Mouse (Mus musculus): ENCODE results near the gene Stat4.

Gene Stat4

DNA sequence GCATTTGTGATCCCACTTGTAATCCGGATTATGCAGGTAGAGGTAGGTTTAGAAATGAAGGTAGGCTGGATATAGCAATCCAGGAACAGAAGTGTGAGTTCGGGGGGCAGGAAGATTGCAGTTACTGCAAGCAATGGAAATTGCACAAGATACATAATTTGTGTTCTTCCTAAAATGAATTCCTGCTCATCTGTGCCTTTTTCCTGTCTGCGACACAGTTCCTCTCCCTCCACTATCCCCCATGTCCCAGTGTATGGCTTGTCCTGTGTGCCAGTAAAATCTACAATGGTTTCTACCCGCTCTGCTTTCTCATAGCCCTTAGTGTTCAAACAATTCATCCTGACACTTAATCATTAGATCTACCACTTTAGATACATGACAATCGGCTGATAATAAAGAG lies 41.7 kb downstream of the Stat4 start:
- no peak for DNase-seq (ENCODE audit: low read depth, low spot score)

DNA sequence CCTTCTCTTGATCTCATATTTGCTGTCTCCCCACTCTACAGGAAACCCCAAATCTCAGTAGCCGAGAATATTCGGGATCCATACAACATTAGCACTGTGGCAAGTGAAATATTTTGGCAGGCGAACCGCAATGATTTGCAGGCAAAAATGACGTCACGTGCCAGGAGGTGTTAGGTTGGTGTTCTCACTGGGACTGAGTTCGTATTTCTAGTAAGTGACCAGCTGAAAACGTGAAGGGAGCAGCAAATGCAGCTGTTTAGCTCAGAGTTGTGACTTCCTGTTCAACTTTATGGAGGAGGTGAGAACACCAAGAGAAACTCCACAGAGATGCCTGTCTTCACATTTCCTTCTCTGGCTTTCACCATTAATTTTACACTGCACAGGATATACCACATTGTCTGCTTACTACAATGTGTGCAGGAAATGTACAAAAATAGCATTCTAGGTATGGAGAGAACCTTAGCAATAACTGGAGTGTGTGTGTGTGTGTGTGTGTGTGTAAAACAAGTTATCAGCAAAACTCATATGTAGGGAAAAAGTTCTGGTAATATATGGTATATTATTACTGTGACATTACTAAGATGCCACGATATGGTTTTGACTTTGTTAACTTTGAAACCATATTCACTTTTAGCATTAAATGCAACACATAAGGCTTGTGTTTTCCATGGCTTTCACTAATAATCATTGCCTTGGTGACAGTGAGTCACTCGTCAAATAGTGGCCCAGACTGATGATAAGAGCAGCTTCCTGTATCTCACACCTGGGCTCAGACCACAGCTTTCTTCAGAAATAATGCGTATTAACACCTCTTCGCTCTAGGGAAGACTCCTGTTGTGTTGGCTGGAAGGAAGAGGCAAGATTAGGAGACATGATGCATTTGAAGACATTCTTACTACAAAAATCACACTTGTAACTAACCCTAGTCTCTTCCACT lies 48.1 kb downstream of the Stat4 start:
- DNase-seq (ENCODE audit: low read depth, low spot score): no peak

DNA sequence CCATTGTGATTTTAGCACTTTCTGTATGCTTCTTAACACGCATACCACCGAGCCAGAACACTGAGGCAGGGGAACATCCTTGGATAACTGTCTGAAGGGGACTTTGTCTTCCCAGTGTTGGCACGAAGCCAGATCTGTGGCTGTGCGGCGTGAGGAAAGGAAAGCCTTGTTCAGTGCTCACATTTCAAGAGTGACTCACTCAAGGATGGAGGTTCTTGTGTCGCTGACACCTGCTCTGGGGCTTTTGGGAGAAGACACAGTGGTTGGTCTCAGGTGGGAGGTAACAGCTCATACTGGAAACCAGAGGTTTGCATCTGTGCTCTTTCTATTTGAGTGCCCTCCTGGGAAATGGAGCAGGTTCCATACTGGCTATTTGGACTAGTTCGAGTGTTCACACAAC lies 52.2 kb downstream of the Stat4 start:
- no peak for DNase-seq (ENCODE audit: low read depth, low spot score)

DNA sequence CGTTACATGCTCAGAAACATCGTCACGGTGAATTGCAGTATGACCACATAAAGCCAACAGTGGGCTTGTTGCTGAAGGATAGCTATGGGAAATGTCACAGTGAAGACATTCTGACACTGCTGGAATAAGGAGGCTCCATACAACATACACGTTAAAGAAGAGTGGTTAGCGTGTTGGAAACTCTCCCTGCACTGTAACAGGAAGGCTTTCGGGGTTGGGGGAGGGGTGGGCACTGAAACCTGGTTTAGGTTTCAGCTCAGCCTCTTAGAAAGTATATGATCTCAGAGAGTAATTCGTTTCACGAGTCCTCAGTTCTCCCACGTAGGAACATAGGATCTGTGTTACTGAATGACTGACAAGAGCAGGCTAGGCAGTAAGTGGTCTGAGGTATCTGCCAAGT lies 52.7 kb downstream of the Stat4 start:
- no peak for DNase-seq (ENCODE audit: low read depth, low spot score)

DNA sequence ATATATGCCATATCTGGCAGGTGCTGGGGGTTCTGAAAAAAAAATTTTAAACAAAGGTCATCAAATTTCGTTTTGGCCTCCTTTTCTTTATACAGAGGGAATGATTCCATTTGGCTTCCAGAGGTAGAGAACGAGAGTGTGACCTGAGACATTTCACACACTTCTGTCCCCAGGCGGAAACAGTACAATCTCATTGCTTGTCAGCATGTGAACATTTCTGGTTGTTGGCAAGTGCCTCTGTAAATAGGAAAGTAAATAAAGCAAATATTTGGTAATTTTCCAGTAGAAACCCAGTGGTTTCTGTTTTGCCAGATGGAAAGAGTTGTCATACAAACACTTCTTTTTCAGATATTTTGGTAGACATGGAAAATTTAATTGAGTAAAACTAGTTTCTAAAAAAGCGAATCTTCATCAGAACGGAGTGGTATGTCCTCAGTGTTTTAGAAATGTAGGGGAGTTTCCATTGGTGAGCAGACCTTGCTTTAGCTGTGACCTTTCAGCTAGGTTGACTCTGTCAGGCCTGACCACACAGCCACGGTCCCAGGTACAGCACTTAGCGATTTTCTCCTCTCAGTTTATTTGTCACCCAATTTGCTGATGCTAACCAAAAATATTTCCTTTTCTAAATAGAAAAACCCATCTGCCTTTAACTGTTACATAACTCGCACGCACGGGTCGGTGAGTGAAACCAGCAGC lies 53.6 kb downstream of the Stat4 start:
- no peak for DNase-seq (ENCODE audit: low read depth, low spot score)

DNA sequence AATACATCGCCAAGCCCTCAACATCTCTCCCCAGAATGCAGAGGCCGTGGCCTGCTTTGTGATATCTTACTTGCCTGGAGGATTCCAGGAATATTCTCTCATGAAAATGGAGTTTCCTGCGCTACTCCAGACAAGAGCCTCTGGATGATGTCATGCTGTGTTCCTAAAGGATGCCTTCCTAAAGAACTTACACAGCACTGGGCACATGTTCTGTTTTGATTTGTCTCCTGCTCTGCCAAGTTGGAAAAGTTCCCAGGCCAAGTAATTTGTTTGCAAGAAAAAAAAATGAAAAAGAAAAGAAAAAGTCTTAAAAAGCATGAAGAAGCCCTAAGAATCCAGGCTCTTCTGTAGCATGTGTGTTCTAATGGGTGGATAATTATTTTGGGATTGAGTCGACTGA lies 56.2 kb downstream of the Stat4 start:
- no peak for DNase-seq (ENCODE audit: low read depth, low spot score)

DNA sequence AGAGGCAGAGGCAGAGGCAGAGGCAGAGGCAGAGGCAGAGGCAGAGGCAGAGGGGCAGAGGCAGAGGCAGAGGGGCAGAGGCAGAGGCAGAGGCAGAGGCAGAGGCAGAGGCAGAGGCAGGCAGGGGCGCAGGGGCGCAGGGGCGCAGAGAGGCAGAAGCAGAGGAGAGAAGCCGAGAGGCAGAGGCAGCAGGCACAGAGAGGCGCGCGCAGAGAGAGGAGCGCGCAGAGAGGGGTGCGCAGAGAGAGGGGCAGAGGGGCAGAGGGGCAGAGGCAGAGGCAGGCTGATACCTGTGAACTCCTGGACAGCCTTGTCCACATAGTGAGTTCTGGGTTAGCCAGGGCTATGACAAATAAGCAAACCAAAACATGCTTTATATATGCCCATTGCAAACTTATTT lies 59.9 kb downstream of the Stat4 start:
- DNase-seq (ENCODE audit: low read depth, low spot score): peak; percentile 41

DNA sequence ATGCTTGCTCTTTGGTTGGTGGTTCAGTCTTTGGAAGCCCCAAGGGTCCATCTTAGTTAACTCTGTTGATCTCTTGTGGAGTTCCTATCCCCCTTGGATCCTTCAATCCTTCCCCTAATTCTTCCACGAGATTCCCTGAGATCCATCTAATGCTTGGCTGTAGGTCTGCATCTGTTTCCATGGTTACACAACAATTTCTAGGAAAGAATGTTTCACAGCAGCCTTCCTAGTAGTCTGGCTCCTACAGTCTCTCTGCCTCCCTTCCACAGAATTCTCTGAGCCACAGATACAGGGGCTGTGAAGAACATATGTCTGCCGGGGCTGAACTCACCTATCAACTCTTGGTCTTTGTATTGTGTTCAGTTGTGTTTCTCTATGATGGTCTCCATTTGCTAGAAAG lies 61.8 kb downstream of the Stat4 start:
- DNase-seq (ENCODE audit: low read depth, low spot score): no peak

DNA sequence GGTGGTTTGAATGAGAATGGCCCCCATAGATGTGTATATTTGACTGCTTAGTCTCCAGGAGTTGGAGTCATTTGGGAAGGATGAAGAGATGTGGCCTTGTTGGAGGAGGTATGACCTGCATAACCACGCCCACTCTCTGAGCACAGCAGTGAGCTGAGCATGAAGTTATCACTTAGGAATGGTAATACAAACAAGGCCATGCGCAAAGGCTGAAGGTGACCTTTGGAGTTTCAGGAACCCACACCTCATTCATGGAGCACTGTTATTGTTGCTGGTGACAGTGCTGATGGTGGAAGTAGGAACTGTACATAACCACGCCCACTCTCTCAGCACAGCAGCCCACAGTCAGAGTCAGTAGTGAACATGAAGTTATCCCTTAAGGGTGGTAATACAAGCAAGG lies 62.9 kb downstream of the Stat4 start:
- peak; percentile 88 for DNase-seq (ENCODE audit: low read depth, low spot score)

DNA sequence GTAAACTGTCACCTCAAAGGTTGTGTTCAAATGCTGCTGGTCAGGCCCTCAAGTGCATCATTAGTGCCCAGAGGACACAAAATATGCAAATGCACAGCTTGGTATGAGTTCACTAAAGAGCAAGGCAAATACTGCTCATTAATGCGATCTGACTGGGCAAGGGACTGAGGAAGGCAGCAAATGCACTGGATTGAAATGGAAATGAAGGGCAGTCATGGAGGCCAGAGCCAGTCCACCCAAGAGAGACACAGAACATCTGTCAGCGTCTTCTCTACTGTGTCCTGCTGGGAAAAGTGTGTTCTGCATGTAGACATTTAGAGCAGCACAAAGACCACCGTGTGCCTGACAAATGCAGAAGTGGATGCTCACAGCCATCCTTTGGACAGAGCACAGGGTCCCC lies 64.6 kb downstream of the Stat4 start:
- no peak for DNase-seq (ENCODE audit: low read depth, low spot score)

DNA sequence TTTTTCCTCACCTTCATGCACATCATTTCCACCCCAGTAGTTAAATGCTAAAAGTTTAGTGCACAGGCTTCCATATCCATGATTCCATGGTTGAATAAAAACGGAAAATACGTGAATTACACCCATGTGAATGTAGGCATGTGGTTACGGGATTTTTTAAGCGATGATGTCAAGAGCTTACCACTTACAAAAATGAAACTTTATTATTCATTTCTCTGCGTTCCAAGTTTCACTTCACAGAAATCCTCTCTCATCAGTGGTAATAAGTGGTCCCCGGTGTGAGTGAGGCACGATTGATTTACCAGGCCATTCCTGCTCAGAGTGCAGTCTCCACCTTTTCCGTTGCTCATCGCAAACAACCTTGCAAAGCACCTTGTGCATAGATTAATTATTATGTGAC lies 66.0 kb downstream of the Stat4 start:
- DNase-seq (ENCODE audit: low read depth, low spot score): no peak

DNA sequence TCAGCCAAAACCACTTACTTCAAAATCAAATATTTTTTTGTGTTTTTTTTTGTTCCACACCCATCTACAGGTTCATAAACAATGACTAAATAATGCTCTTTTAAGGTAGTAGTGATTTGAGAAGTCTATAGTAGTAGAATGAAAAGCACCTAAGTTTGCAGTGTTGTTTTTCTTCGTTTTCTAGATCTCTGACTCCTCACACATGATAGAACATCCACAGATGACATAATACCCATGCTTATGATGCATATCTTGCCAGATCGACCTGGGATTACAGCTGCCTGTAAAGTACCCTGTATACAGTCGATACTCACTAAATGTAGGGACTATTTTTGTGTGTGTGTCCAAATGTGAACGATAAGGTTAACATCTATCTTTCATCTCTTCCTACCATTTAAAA lies 69.0 kb downstream of the Stat4 start:
- DNase-seq (ENCODE audit: low read depth, low spot score): no peak

DNA sequence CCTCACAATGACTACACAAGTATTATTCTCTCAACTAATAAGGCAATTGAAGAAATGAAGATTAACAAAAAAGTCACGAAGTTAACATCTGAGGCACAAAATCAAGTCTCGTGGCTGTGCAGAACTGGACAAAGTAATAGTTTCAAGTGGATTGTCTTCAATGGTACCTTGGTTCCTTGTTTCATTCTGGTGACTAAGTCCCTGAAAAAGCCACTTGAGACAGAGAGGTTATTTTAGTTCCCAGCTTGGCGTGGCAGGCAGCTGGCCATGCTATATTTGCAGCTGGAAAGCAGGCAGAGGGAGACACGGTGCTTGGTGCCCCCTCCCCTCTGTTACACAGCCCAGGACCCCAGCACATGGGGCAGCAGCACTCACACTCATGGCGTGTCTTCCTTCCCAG lies 70.2 kb downstream of the Stat4 start:
- no peak for DNase-seq (ENCODE audit: low read depth, low spot score)

DNA sequence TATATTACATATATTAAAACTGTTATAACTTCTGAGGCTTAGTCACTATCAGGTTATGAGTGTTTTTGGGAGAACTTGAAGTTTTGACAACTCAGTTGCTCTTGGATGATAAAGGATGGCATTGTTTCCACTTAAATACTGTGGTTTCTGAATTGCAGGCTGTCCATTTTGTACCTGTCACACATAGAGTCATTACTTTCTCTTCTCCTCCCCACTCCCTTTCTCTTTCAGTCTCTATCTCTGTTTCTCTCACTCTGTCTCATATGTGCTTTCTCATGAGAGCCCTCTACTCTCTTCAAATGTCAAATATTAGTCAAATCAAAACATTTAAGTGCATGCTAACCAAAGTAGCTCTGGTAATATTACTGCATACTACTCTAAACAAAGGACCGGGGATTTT lies 79.3 kb downstream of the Stat4 start:
- no peak for DNase-seq (ENCODE audit: low read depth, low spot score)

DNA sequence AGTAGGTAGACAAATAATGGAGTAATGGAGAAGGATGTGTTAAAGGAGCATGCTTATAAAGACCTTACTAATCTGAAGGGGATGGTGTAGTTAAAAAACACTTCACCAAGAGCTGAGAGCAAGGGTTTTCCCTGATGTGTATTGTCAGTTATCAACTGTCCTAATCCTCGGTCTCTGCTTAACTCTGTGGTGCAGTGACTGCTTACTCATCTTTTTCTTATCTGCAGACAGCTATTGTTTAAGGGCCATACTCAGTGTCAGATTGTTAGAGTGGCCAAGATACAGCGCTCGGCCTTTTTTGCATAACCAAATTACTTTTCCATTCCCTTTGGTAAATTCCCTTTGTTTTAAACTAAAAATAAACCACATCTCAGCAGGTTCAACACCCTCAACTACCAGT lies 79.7 kb downstream of the Stat4 start:
- DNase-seq (ENCODE audit: low read depth, low spot score): no peak

DNA sequence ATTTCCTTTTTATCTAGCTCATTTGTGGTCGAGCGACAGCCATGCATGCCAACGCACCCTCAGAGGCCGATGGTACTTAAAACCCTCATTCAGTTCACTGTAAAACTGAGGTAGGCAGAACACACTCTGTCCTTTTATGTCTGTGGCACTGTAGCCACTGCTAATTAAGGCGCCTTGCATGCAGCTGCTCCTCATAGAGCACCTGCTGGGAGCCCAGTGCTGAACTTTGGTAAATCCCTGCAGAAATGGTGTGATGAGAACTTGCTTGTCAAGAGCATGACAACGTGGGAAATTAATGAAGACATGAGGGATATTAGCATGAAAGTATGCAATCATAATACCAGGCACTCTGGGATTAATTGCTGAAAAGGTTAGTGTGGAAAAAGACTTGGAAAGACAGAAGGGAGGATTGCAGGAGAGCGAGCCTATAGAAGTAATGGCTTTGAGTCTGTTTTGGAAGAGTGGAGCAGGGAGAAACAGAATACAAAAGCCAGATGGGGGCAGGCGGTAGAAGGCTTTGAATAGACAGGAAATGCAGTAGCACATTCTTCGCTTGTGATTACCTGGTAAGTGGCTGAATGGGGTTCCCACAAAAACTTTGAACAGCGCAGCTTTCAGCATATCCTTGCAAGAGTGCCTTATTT lies 92.9 kb downstream of the Stat4 start:
- DNase-seq (ENCODE audit: low read depth, low spot score): peak; percentile 53

DNA sequence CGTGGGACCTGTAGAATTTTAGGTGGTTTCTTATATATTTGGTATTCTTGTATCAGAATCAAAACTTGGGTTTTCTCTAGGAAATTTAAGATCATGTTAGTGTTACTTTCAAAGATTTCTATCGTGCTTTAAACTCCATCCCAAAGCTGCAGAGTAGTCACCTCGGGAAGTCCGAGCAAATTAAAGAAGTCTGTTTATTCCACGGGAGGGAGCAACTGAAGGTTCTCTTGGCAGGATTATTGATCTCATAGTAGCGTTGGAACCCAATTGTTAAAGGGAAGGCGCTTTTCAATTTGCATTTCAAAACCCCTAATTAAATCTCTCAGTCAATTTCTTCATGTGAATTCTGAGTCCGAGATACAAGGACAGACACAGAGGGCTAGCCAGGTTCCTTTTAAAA lies 93.4 kb downstream of the Stat4 start:
- no peak for DNase-seq (ENCODE audit: low read depth, low spot score)

DNA sequence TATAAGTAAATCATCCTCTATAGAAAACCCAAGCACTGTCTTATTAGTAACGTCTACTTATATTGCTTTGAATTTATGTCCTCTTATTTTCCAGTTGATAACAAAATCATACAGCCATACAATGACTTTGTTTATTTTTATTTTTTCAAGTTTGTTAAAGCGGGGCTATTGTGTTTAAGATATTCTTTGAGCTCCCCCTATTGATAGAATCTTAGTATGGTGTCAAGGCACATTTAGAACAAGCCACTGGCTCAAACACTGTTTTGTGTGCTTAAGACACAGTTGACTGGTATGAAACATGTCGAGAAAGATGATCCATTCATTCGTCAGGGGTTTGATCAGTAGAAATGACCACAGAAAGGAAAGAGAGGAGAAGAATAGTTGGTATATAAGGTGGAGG lies 99.3 kb downstream of the Stat4 start:
- no peak for DNase-seq (ENCODE audit: low read depth, low spot score)

DNA sequence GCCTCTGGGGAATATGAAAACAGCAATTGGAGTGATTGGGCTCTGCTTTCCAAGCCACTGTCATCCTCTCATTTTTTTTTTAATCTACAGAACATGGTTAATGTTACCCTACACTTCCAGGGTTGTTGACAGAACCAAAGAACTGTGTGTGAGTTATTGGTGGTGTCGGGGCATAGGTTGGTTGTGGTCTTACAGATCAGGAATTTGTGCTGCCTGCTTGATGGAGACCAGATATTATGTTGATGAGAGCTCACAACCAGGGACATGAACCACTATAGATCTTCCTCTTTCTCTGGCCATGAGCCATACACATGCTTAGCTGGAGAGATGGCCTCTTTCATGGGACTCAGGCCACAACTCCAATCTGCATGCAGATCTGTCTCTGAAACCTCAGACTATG lies 100.2 kb downstream of the Stat4 start:
- DNase-seq (ENCODE audit: low read depth, low spot score): no peak

DNA sequence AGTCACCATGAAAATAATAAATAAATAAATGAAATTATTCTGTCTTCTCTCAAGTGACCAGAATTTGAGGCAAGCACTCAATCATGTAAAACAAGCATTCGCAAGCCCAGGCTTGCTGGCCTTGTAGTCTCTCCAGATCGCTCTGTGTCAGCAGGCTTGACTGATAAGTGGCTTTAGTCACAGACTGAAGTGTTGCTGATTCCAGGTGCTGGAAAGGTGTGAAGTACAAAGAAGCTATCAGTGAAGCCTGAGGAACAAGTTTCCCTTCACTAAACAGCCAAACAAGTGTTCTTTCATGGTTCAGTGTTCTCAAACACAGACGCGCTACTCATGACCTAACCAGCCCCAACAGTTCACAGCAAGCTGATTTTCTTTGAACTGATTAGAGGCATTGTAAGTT lies 101.7 kb downstream of the Stat4 start:
- no peak for DNase-seq (ENCODE audit: low read depth, low spot score)

DNA sequence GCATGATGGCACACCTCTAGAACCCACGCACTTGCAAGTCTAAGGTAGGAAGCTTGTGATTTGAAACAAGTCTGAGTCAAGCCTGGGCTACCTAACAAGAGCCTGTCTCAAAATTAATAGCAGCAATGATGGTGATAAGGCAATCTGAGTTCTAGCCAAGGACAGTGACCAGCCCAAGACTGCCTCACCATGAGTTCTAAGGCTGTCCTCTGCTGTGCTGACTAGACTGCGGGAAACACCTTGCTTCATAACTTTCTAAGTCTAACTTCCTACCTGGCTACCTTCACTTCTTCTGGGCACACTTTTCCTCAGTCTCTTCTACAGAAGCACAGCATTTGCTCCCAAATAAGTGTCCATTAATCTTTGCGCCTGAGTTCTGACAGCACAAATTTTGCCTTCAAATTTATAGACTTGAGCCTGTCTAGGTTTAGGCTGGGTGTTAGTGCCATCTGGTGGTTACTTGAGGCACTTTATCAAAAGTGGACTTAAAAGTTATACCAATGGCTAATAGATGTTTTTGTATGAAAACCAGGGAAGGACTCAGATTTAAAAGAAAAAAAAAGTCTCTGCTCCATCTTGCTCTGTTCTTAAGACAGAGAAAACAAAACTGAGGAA lies 111.8 kb downstream of the Stat4 start:
- peak; percentile 45 for DNase-seq (ENCODE audit: low read depth, low spot score)

DNA sequence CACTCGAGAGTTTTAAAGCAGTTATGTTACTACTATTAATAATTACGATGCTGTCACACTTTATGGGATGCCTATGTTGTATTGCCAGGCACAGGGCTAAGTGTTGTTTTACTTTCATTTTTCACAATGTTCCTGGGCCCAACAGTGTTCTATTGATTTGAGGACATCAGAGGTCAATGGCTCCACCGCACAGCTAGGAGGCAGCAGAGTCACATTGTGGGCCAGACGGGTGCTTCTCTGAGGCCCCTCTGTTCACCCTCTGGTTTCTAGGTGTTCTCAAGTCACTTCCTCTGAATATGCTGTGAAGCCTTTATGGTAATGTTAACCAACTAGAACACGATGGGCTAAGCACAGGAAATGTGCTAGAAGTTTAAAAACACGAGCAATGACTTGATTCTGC lies 113.5 kb downstream of the Stat4 start:
- peak; percentile 50 for DNase-seq (ENCODE audit: low read depth, low spot score)

Measured in ES-CJ7 (cell line).